Mouse (Mus musculus) erythroblast, embryonic 14.5 days (primary cell): Measurements from ENCODE around the gene Mecr. TPM values are rescaled to one million over a fixed set of nuclear protein-coding genes. Genes with fewer than 3 reads are reported as not detected.
A peak's percentile ranks its signal among the peaks of the same experiment; 100 is the strongest.

Source experiments
- H3K27me3 ChIP-seq: 2 replicates; pipeline ENCODE4 v1.6.1; 2012; ENCODE audit warnings: inconsistent platforms; ENCODE audit not compliant: control insufficient read depth
- H3K36me3 ChIP-seq: 2 replicates; pipeline ENCODE4 v1.6.1; 2012; ENCODE audit warnings: mild to moderate bottlenecking, inconsistent platforms; ENCODE audit not compliant: control insufficient read depth
- H3K4me1 ChIP-seq: 2 replicates; pipeline ENCODE4 v1.6.1; 2012; ENCODE audit warnings: inconsistent platforms; ENCODE audit not compliant: control insufficient read depth
- H3K4me3 ChIP-seq: replicated peaks from 2 replicates; pipeline ENCODE3; 2012; ENCODE audit warnings: moderate library complexity, mild to moderate bottlenecking, inconsistent platforms
- H3K9me3 ChIP-seq: 2 replicates; pipeline ENCODE4 v1.6.1; 2012; ENCODE audit warnings: low read length, inconsistent platforms, mixed read lengths; ENCODE audit not compliant: control insufficient read depth
- GATA1 ChIP-seq: IDR thresholded peaks from 2 replicates; pipeline ENCODE4 v1.6.1; 2012; ENCODE audit warnings: low read length, inconsistent platforms, mixed read lengths
- TAL1 ChIP-seq: IDR thresholded peaks from 3 replicates; pipeline ENCODE4 v1.6.1; 2012; ENCODE audit warnings: low read length, inconsistent platforms, mixed read lengths
- polyA plus RNA-seq: library from polyadenylated mRNA; stranded (reverse); fragments of >175 nt; gene quantifications from 2 replicates; pipeline ENCODE4 v1.2.3, GENCODE M21; 2012

Mecr gene
- polyA plus RNA-seq, 1 experiment, result 1.8 TPM

GRCm38 (mm10) chr4:131849986-131850638 is 6.8 kb downstream of the Mecr start:
- TF ChIP-seq GATA1, result no peak
- no peak for TF ChIP-seq TAL1
- peaks cover 32% of the 10 kb centered on the region for H3K36me3 ChIP-seq

GRCm38 (mm10) chr4:131854950-131855349 is 11.7 kb downstream of the Mecr start:
- no peak overlapping the region for H3K4me3 ChIP-seq
- no peaks in the 10 kb centered on the region for H3K4me1 ChIP-seq
- peaks cover 39% of the 10 kb centered on the region for H3K36me3 ChIP-seq
- H3K27me3 ChIP-seq, result no peaks in the 10 kb centered on the region
- TF ChIP-seq GATA1 (no peak), TAL1 (no peak)
- no peaks in the 10 kb centered on the region for H3K9me3 ChIP-seq

More at GRCm38 (mm10) chr4:131849986-131850638, 6.8 kb downstream of the Mecr start:
- H3K4me3 ChIP-seq, result no peak overlapping the region
- H3K27me3 ChIP-seq, result no peaks in the 10 kb centered on the region
- H3K4me1 ChIP-seq, result no peaks in the 10 kb centered on the region; the same call in 1 of the 2 replicates
- H3K9me3 ChIP-seq, result no peaks in the 10 kb centered on the region

GRCm38 (mm10) chr4:131860492-131861340 is 17.4 kb downstream of the Mecr start:
- Histone ChIP-seq H3K4me3 (no peak overlapping the region), H3K9me3 (no peaks in the 10 kb centered on the region), H3K27me3 (no peaks in the 10 kb centered on the region), H3K4me1 (peaks cover 6% of the 10 kb centered on the region), H3K36me3 (peaks cover 81% of the 10 kb centered on the region)
- TF ChIP-seq GATA1 (no peak), TAL1 (no peak)

GRCm38 (mm10) chr4:131861341-131861739 is 18.1 kb downstream of the Mecr start:
- Histone ChIP-seq H3K36me3 (peaks cover 84% of the 10 kb centered on the region), H3K4me3 (no peak overlapping the region), H3K27me3 (no peaks in the 10 kb centered on the region), H3K9me3 (no peaks in the 10 kb centered on the region), H3K4me1 (peaks cover 6% of the 10 kb centered on the region)
- TF ChIP-seq TAL1 (no peak), GATA1 (no peak)

- peaks cover 68% of the 10 kb centered on the region for H3K4me1 ChIP-seq
- TF ChIP-seq GATA1, result no peak
- no peak for TF ChIP-seq TAL1
- H3K9me3 ChIP-seq, result no peaks in the 10 kb centered on the region
- peak overlapping the region; percentile 99 for H3K4me3 ChIP-seq
- H3K36me3 ChIP-seq, result peaks cover 51% of the 10 kb centered on the region
- H3K27me3 ChIP-seq, result no peaks in the 10 kb centered on the region
Measured at GRCm38 (mm10) chr4:131872672-131873292, 29.5 kb downstream of the Mecr start.

- H3K4me1 ChIP-seq, result peaks cover 65% of the 10 kb centered on the region
- H3K9me3 ChIP-seq, result no peaks in the 10 kb centered on the region
- no peaks in the 10 kb centered on the region for H3K27me3 ChIP-seq
- H3K4me3 ChIP-seq, result peak within 1 kb of the TSS; percentile 99
- TF ChIP-seq TAL1 (no peak), GATA1 (no peak)
- H3K36me3 ChIP-seq, result peaks cover 51% of the 10 kb centered on the region
Measured at GRCm38 (mm10) chr4:131873293-131874168, 30.3 kb downstream of the Mecr start, which contains the start of gene Srsf4. Gene Srsf4, plus strand, starts transcription at chr4:131873617.

DNA sequence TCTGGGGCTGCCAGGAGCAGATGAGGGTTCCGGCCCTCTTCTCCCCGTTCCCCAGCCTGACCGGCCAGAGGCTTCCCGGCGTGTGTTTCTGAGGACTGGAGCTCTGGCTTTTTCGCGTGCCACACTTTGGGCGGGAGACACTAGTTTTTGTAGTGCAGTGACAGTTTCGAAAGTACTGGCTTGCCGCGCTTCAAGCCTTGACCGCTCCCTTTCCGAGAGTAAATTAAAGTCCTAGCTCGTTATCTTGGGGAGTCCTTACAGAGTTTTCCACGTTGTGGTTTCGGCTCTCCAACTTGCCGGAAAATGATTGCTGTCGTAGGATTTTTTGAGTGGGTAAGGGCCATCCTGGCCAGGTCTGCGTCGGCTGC is 30.9 kb downstream of the Mecr start:
- Histone ChIP-seq H3K4me3 (peak overlapping the region; percentile 99), H3K27me3 (no peaks in the 10 kb centered on the region), H3K9me3 (no peaks in the 10 kb centered on the region), H3K4me1 (peaks cover 62% of the 10 kb centered on the region), H3K36me3 (peaks cover 50% of the 10 kb centered on the region)
- TF ChIP-seq TAL1 (no peak), GATA1 (peak; percentile 26)

GRCm38 (mm10) chr4:131874567-131874966 is 31.3 kb downstream of the Mecr start:
- peaks cover 61% of the 10 kb centered on the region for H3K4me1 ChIP-seq
- peak overlapping the region; percentile 99 for H3K4me3 ChIP-seq

More at GRCm38 (mm10) chr4:131874567-131874966, 31.3 kb downstream of the Mecr start:
- no peak for TF ChIP-seq TAL1
- TF ChIP-seq GATA1, result peak; percentile 1
- Histone ChIP-seq H3K9me3 (no peaks in the 10 kb centered on the region), H3K27me3 (no peaks in the 10 kb centered on the region), H3K36me3 (peaks cover 49% of the 10 kb centered on the region)
